Mouse (Mus musculus): ENCODE data around the gene Wdr70.

DNA sequence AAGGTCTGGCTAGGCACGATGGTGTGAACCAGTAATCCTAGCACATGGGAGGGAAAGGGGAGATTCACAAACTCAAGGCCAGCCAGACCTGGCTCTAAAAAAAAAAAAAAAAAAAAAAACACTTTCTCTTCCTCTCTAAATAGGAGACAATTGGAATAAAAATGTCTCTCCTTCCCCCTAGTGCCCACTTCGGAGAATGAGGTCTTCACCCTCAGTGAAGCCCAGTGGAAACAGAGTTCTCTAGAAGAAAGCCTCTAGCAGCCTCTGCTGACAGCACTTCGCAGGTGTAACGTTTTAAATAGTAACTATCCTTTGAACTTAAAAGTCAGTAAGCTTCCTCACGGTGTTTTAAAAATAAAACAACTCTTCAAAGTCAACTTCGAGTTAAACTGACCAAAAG lies 33.8 kb downstream of the Wdr70 start:
- TF ChIP-seq CTCF (conservative IDR thresholded peaks at IDR 0.05; ENCODE audit: low read length) (no peak), NANOG (IDR thresholded peaks at IDR 0.05; ENCODE audit: borderline replicate concordance, low read length) (no peak)

Data from E14TG2a.4 (cell line).